Mouse (Mus musculus): Measurements from ENCODE around the gene Mal.

DNA sequence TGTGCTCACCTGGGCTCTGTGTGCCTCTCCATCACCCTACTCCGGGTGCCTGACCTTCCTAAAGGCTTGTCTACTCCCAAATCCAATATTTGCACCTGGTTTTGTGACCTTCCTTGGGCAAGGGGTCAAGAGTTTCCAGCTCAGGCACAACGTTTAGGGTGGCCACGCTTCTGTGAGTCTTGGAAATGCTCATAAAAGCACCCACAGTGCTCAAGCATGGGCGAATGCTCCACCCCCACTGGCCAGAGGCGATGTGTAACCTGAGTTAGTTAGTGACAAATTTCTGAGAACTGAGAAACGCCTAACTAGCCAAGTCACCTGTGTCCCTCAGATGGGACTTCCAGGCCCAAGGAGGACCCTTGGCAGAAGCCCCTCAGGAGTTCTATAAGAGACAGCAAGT lies 20.9 kb downstream of the Mal start:
- TF ChIP-seq ZC3H11A (IDR thresholded peaks at IDR 0.05; ENCODE audit: borderline replicate concordance, low read depth, low read length): no peak
- TF ChIP-seq CHD2 (IDR thresholded peaks at IDR 0.05; ENCODE audit: low read depth, low read length): no peak
- TF ChIP-seq ZNF384 (IDR thresholded peaks at IDR 0.05; ENCODE audit: low read depth, low read length): no peak
- TF ChIP-seq HCFC1 (IDR thresholded peaks at IDR 0.05; ENCODE audit: borderline replicate concordance, insufficient read depth, low read length): no peak

All from ES-E14 (cell line).